Mouse (Mus musculus) heart, postnatal 0 days (tissue): ENCODE results near the gene Olfr65.

Experiments
- CTCF ChIP-seq: IDR thresholded peaks from 2 replicates; pipeline ENCODE4 v1.5.1; 2016; ENCODE audit warnings: antibody characterized with exemption, control low read depth, low read depth
- EP300 ChIP-seq: IDR thresholded peaks from 2 replicates; pipeline ENCODE4 v1.6.1; 2016; ENCODE audit warnings: antibody characterized with exemption, low read depth

GRCm38 (mm10) chr7:103934264-103934663 lies 31.0 kb downstream of the Olfr65 start, which contains the start of gene Olfr632:
- no peak for TF ChIP-seq CTCF
- TF ChIP-seq EP300 = no peak
